Mouse (Mus musculus) yolk sac, embryonic 10.5 days (tissue): ENCODE measurements around the gene Pgrmc1.
A peak's percentile ranks its signal among the peaks of the same experiment; 100 is the strongest.

ENCODE experiments used
- DNase-seq: peaks from one replicate; pipeline ENCODE4 v3.0.0-alpha.2; 2017; ENCODE audit warnings: low spot score

Pgrmc1 gene

DNA sequence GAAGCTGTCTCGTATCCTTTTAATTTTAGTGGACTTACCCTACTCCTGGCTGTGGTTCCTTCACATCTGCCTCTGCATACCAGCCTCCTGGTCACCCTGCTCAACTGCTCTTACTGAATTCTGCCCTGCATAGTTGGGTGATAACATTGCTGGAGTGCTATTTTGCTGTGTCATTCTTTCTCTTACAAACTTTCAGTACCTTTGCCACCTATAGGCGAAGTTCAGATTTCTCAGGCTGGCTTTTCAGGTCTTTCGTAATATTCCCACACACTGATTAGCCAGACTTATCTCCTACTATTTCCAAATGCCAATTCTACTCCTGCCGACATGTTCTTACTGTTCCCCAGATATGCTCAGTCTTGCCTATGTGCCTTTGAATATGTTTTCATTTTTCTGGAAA, 6.0 kb downstream of the Pgrmc1 start:
- peak; percentile 17 for DNase-seq

DNA sequence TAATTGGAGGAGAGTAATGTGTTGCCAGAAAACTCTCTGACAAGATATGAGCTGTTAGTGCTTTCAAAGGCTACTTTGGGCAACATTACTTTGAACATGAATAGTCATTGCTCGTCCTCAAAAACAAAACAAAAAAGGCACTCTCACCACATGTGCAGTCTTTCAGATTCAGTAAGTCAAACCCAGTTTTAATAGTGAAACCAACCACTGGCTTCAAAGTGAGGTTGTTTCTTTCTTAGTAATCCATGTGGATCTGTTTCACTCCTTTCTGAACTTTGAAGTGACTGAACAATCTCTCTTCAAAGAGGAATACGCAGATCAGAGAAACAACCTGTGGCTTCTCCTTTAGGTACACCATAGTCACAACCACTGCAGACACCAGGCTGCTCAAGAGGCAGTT, 11.1 kb downstream of the Pgrmc1 start:
- no peak for DNase-seq

DNA sequence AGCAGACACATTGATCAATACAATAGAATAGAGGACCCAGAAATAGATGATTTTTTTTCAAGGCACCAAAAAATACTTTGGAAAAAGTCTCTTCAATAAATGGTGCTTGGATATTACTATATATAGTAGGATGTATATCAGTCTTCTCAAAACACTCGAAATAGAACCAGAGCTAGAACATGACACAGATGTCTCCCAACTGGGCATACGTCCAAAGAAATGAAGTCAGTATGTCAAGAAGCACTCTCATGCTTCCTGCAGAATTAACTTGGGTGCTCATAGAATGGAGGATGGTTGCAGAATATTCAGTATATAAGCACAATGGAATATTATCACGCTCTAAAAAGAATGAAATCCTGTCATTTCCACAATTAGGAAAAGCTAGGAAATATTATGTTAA, 30.1 kb downstream of the Pgrmc1 start:
- no peak for DNase-seq

DNA sequence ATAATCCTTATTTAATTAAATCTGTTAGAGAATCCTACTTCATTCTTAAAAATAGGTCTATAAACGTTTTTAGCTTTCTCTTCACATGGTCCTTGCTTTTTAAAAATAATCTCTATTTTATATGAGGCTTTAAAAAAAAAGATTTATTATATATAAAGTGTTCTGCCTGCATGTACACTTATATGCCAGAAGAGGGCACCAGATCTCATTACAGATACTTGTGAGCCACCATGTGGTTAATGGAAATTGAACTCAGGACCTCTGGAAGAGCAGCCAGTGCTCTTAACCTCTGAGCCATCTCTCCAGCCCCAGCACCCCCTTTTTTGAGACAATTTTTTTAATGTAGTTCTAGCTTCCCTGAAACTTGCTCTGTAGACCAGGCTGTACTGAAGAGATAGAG, 32.8 kb downstream of the Pgrmc1 start:
- DNase-seq: no peak

DNA sequence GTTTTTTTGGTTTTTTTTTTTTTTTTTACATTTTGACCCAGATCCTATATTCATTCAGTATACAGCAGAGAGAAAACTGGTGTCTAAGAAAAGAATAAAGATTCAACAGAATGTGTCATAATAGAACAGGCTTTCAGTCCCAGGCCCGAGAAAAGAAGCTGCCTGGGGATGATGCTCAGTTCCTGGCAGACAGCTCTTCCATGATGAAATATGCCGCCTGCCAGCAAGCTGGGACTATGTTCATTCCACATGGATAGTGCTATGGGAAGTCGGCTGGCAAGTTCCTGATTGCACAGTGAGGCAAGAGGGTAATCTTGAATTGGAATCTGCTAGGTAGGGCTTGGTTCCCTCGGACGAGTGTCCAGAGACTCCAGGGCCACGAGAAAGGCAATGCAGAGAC, 42.0 kb downstream of the Pgrmc1 start:
- no peak for DNase-seq

DNA sequence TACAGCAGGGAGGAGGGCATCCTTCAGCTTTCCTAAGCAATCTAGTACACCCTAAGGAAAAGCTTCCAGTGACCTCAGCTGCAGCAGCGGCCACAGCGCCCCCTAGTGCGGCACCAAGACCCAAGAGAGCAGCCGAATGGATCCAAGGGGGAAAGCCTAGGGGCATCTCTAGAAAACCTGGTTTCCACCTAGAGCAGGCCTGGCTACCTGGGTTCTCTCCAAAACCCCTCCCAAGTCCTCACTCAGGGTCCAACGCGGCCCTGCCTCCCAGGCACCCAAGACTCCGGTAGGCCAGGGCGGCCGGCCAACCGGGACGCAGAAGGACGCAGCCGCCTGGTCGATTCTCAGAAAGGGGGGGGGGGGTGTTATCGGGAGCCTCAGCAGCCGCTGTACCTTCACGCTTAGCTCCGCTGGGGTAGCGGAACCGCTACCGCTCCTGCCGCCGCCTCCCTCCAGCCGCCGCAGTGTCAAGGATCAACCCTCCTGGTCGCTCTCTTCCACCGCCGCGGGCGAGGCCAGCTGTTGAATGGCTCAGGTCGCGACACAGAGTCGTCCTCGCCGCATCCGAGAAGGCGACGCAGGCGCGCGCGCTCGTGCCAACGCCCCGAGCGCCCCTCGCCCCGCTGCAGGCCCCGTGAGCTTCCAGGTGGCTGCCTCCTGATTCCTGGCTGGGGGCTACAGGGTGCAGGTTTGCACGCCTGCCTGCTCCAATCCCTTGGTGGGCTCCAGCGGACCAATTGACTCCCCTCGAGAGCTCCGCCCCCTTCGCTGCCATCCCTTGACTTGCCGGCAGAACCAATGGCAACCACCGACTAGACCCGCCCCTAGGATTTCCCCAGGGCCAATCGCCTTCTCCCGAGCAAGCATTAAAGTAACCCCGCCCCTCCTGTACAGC, 46.9 kb downstream of the Pgrmc1 start, which contains the start of gene Akap17b:
Akap17b (minus strand) TSS at position 739 of the 895 bp plus-strand sequence.
- DNase-seq: peak; percentile 90
